Mouse (Mus musculus): Measurements from ENCODE around the gene Ascc3. TPM values are rescaled to one million over a fixed set of nuclear protein-coding genes. Genes with fewer than 3 reads are reported as not detected.

Gene Ascc3
- total and polyA plus RNA-seq, 3 experiments = 16.2 to 29.1 (median 26.0) TPM

DNA sequence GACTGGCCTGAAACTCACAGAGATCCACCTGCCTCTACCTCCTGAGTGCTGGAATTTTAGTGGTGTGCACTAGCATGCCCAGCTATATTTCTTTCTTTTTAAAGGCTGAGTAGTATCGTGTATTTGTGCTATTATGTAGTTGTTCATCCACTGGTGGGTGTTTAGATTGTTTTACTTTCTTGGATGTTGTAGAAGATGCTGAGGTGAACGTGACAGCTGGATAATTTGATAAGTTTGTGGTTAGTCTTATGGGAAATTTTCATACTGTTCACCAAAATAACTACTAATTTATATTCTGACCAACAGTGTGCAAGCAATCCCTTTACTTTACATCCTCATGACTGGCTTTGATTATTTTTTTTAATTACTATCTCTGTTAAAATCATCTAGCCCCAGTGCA, 169.6 kb downstream of the Ascc3 start:
- no peak for TF ChIP-seq RCOR1 (conservative IDR thresholded peaks at IDR 0.05; ENCODE audit: low read depth, low read length)
- TF ChIP-seq ZC3H11A (IDR thresholded peaks at IDR 0.05; ENCODE audit: low read depth, low read length) = no peak
- TF ChIP-seq ZNF384 (IDR thresholded peaks at IDR 0.05; ENCODE audit: low read depth, low read length) = no peak
- no peak for TF ChIP-seq HCFC1 (IDR thresholded peaks at IDR 0.05; ENCODE audit: low read depth, low read length)
- TF ChIP-seq CHD1 (IDR thresholded peaks at IDR 0.05; ENCODE audit: low read depth, low read length) = no peak
- no peak for TF ChIP-seq POLR2AphosphoS2 (IDR thresholded peaks at IDR 0.05; ENCODE audit: low read depth, low read length)
- no peak for TF ChIP-seq MYC (IDR thresholded peaks at IDR 0.05; ENCODE audit: low read depth, low read length)
- TF ChIP-seq IRF4 (IDR thresholded peaks at IDR 0.05; ENCODE audit: low read depth, low read length) = no peak
- no peak for DNase-seq (ENCODE audit: extremely low read depth)
- Histone ChIP-seq H3K9me3 (replicated peaks; ENCODE audit: low read length) (no peaks in the 10 kb centered on the region), H3K9ac (ENCODE audit: insufficient read depth, low read depth) (no peak overlapping the region), H3K36me3 (replicated peaks in 1 of 2; ENCODE audit: control insufficient read depth in 1 of 2, insufficient read depth in 1 of 2, low read length in 1 of 2) (peaks cover 2 to 10% of the 10 kb centered on the region in 2 experiments), H3K4me2 (ENCODE audit: insufficient read depth, low read depth, poor library complexity, severe bottlenecking) (no peak overlapping the region), H3K4me1 (ENCODE audit: control insufficient read depth in 1 of 2, insufficient read depth in 2 of 2) (peaks cover 0 to 22% of the 10 kb centered on the region in 2 experiments; a peak in 2 of 4 replicates), H3K4me3 (replicated peaks in 1 of 3; ENCODE audit: low read depth in 2 of 3, low read length in 2 of 3, poor library complexity in 1 of 3) (no peak overlapping the region), H3K27ac (ENCODE audit: insufficient read depth, low read depth) (no peak overlapping the region), H3K79me2 (replicated peaks; ENCODE audit: control insufficient read depth, extremely low read depth, insufficient read depth, poor library complexity, severe bottlenecking) (no peaks in the 10 kb centered on the region), H3K27me3 (replicated peaks) (no peaks in the 10 kb centered on the region)
- dilution Hi-C loops (cut with MboI; ENCODE audit: extremely low pct_ligation_motif_present, extremely low pct_unique_long_range_greater_than_20kb, low sequenced_read_pairs) = no loop called here
- in situ Hi-C loops (cut with MboI; ENCODE audit: low pct_ligation_motif_present, low pct_unique_long_range_greater_than_20kb, low sequenced_read_pairs) = no loop called here

DNA sequence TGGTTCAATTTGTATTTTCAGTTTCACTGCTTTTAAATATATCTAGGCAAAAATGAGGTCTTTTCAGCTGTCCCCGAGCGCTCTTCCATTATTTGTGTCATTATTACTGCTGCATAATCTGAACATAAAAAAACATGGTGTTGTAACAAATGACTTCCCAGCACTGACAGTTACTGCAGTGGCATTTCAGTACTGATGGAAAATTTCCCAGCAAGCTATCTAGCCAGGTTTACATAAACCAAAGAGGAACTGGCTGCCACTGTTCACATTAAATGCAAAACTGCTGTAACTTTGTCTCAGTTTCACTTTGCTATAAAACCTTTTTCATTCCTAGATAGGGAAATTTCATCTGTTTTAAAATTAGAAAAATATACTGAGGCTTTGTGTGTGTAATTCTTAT, 170.5 kb downstream of the Ascc3 start:
- H3K79me2 ChIP-seq (replicated peaks; ENCODE audit: control insufficient read depth, extremely low read depth, insufficient read depth, poor library complexity, severe bottlenecking) = no peaks in the 10 kb centered on the region
- DNase-seq (ENCODE audit: extremely low read depth) = peak; percentile 62
- H3K27ac ChIP-seq (ENCODE audit: insufficient read depth, low read depth) = no peak overlapping the region
- peak overlapping the region in 1 of 3 experiments; percentile 20 for H3K4me3 ChIP-seq (replicated peaks in 1 of 3; ENCODE audit: low read depth in 2 of 3, low read length in 2 of 3, poor library complexity in 1 of 3)
- H3K27me3 ChIP-seq (replicated peaks) = no peaks in the 10 kb centered on the region
- in situ Hi-C loops (cut with MboI; ENCODE audit: low pct_ligation_motif_present, low pct_unique_long_range_greater_than_20kb, low sequenced_read_pairs) = no loop called here
- no peaks in the 10 kb centered on the region for H3K9me3 ChIP-seq (replicated peaks; ENCODE audit: low read length)
- H3K36me3 ChIP-seq (replicated peaks in 1 of 2; ENCODE audit: control insufficient read depth in 1 of 2, insufficient read depth in 1 of 2, low read length in 1 of 2) = peaks cover 6 to 9% of the 10 kb centered on the region in 2 experiments
- dilution Hi-C loops (cut with MboI; ENCODE audit: extremely low pct_ligation_motif_present, extremely low pct_unique_long_range_greater_than_20kb, low sequenced_read_pairs) = no loop called here
- peaks cover 0 to 22% of the 10 kb centered on the region in 2 experiments; a peak in 2 of 4 replicates for H3K4me1 ChIP-seq (ENCODE audit: control insufficient read depth in 1 of 2, insufficient read depth in 2 of 2)
- TF ChIP-seq ETS1 (conservative IDR thresholded peaks at IDR 0.05; ENCODE audit: low read depth, low read length) (no peak; the same call in 1 of the 2 replicates), IRF4 (IDR thresholded peaks at IDR 0.05; ENCODE audit: low read depth, low read length) (no peak; the same call in 1 of the 2 replicates), EP300 (IDR thresholded peaks at IDR 0.05; ENCODE audit: low read length) (peak; percentile 72), ZNF384 (IDR thresholded peaks at IDR 0.05; ENCODE audit: low read depth, low read length) (peak; percentile 41; the same call in 1 of the 2 replicates)
- H3K9ac ChIP-seq (ENCODE audit: insufficient read depth, low read depth) = no peak overlapping the region
- peak overlapping the region; percentile 50; the same call in 1 of the 2 replicates for H3K4me2 ChIP-seq (ENCODE audit: insufficient read depth, low read depth, poor library complexity, severe bottlenecking)

DNA sequence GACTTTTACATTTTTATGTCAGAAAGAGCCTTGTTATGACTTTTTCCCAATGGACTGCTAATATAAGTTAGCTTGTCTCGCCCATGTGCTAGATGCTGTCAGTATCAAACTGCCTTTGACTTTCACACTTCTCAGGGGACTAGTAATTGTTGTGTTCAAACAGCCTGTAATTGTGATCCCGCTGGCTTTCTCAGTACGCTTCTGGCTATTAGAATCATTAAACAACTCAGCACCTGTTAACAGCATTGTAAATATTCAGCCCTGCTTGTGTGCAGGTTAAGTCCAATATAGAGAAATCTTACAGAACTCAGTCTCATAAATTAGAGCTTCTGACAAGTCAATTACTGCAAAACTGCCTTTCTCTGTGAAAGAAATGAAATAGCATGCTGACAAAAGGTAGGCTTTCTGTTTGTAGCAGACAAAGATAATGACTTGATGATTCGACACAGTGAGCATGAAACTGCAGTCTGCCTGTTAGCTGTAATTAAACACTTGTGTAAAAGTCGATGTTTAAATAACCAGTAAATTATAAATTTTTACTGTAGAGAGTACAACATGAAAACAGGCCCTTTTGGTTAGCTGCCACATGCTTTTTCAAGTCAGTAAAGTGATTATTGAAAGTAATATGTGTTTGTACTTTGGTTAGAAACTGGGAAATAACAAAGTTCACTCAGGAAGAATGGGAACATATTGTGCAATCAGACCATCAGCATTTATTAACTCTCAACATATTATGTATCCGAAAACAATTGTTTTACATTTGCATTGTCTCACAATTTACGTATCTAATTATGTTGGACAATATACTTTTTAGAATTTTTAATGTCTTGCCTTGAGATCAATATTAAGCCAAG, 171.2 kb downstream of the Ascc3 start:
- Histone ChIP-seq H3K27ac (ENCODE audit: insufficient read depth, low read depth) (no peak overlapping the region), H3K4me1 (ENCODE audit: control insufficient read depth in 1 of 2, insufficient read depth in 2 of 2) (peaks cover 0 to 22% of the 10 kb centered on the region in 2 experiments; a peak in 2 of 4 replicates), H3K4me3 (replicated peaks in 1 of 3; ENCODE audit: low read depth in 2 of 3, low read length in 2 of 3, poor library complexity in 1 of 3) (peak overlapping the region in 1 of 3 experiments; percentile 20), H3K79me2 (replicated peaks; ENCODE audit: control insufficient read depth, extremely low read depth, insufficient read depth, poor library complexity, severe bottlenecking) (no peaks in the 10 kb centered on the region), H3K9ac (ENCODE audit: insufficient read depth, low read depth) (peak overlapping the region; percentile 7; the same call in 1 of the 2 replicates), H3K4me2 (ENCODE audit: insufficient read depth, low read depth, poor library complexity, severe bottlenecking) (peak overlapping the region; percentile 61), H3K36me3 (replicated peaks in 1 of 2; ENCODE audit: control insufficient read depth in 1 of 2, insufficient read depth in 1 of 2, low read length in 1 of 2) (peaks cover 6 to 7% of the 10 kb centered on the region in 2 experiments), H3K27me3 (replicated peaks) (no peaks in the 10 kb centered on the region), H3K9me3 (replicated peaks; ENCODE audit: low read length) (no peaks in the 10 kb centered on the region)
- dilution Hi-C loops (cut with MboI; ENCODE audit: extremely low pct_ligation_motif_present, extremely low pct_unique_long_range_greater_than_20kb, low sequenced_read_pairs) = no loop called here
- DNase-seq (ENCODE audit: extremely low read depth) = peak; percentile 14
- in situ Hi-C loops (cut with MboI; ENCODE audit: low pct_ligation_motif_present, low pct_unique_long_range_greater_than_20kb, low sequenced_read_pairs) = no loop called here
- TF ChIP-seq TBP (conservative IDR thresholded peaks at IDR 0.05; ENCODE audit: low read depth, low read length) (no peak), POLR2AphosphoS2 (IDR thresholded peaks at IDR 0.05; ENCODE audit: low read depth, low read length) (no peak), ZC3H11A (IDR thresholded peaks at IDR 0.05; ENCODE audit: low read depth, low read length) (no peak), ZNF384 (IDR thresholded peaks at IDR 0.05; ENCODE audit: low read depth, low read length) (no peak), IRF4 (IDR thresholded peaks at IDR 0.05; ENCODE audit: low read depth, low read length) (no peak), USF1 (IDR thresholded peaks at IDR 0.05; ENCODE audit: low read depth, low read length) (no peak), JUND (conservative IDR thresholded peaks at IDR 0.05; ENCODE audit: low read depth, low read length) (no peak)

Data from CH12.LX (cell line).